Mouse (Mus musculus) lung, postnatal 0 days (tissue): ENCODE results near the gene Mob3c. TPM values are rescaled to one million over a fixed set of nuclear protein-coding genes. Genes with fewer than 3 reads are reported as not detected.
A peak's percentile ranks its signal among the peaks of the same experiment; 100 is the strongest.

Experiments used
- ATAC-seq: fragments of 200-750 bp; cut with Nextera tagmentation; 2 replicates; pipeline ENCODE4 v1.8.0; 2017; ENCODE audit warnings: moderate library complexity
- DNase-seq: peaks from one replicate; pipeline ENCODE4 v3.0.0-alpha.2; 2016; ENCODE audit warnings: low spot score
- H3K27ac ChIP-seq: fragments of 300-500 bp; sonication (generic); 2 replicates; pipeline ENCODE4 v1.5.1; 2014; ENCODE audit warnings: antibody characterized with exemption, mild to moderate bottlenecking, low read length, mixed read lengths
- H3K27me3 ChIP-seq: fragments of 300-500 bp; sonication (generic); replicated peaks from 2 replicates; pipeline ENCODE4 v1.6.1; 2014; ENCODE audit warnings: low read length, mixed read lengths; ENCODE audit not compliant: insufficient read depth
- H3K36me3 ChIP-seq: fragments of 300-500 bp; sonication (generic); 2 replicates; pipeline ENCODE4 v1.6.1; 2014; ENCODE audit warnings: low read length, mixed read lengths; ENCODE audit not compliant: insufficient read depth
- H3K4me1 ChIP-seq: fragments of 300-500 bp; sonication (generic); 2 replicates; pipeline ENCODE4 v1.6.1; 2014; ENCODE audit warnings: antibody characterized with exemption, low read depth, low read length, mixed read lengths; ENCODE audit not compliant: insufficient read depth
- H3K4me2 ChIP-seq: fragments of 300-500 bp; sonication (generic); replicated peaks from 2 replicates; pipeline ENCODE4 v1.6.1; 2014; ENCODE audit warnings: low read depth, mild to moderate bottlenecking, low read length, moderate library complexity, mixed read lengths
- H3K4me3 ChIP-seq: fragments of 300-500 bp; sonication (generic); 2 replicates; pipeline ENCODE4 v1.5.1; 2014; ENCODE audit warnings: low read depth, low read length
- H3K9ac ChIP-seq: fragments of 300-500 bp; sonication (generic); replicated peaks from 2 replicates; pipeline ENCODE4 v1.6.1; 2014; ENCODE audit warnings: low read depth, mild to moderate bottlenecking
- H3K9me3 ChIP-seq: fragments of 300-500 bp; sonication (generic); 2 replicates; pipeline ENCODE4 v1.6.1; 2016; ENCODE audit warnings: low read length, mixed read lengths
- CTCF ChIP-seq: IDR thresholded peaks from 2 replicates; pipeline ENCODE4 v1.5.1; 2016; ENCODE audit warnings: antibody characterized with exemption, mild to moderate bottlenecking
- EP300 ChIP-seq: IDR thresholded peaks from 2 replicates; pipeline ENCODE4 v1.6.1; 2016; ENCODE audit warnings: antibody characterized with exemption, mild to moderate bottlenecking, control low read depth
- WGBS: fragments of 180-500 bp; shearing (Covaris S2); extraction: QIAGEN DNeasy Blood & Tissue Kit; methylation state at CpG from one replicate; pipeline ENCODE4 v1.1.7; 2014; 5-methylcytosine and 5-hydroxymethylcytosine counted together
- polyA plus RNA-seq: library from polyadenylated mRNA; unstranded; fragments of >200 nt; fragmentation: Nextera tagmentation; extraction: Ambion mirVana; gene quantifications from 2 replicates; pipeline ENCODE4 v1.2.1, GENCODE M21; 2015

Gene Mob3c
- polyA plus RNA-seq, 1 experiment from 2014 or later = 14.8 TPM

GRCm38 (mm10) chr4:115785511-115786034 lies 42.3 kb upstream of the Mob3c start:
- TF ChIP-seq EP300 (no peak), CTCF (no peak)
- H3K4me2 ChIP-seq = peak overlapping the region; percentile 82
- DNase-seq = no peak
- no peak for ATAC-seq
- H3K9me3 ChIP-seq = no peaks in the 10 kb centered on the region
- no peak overlapping the region for H3K27ac ChIP-seq
- H3K9ac ChIP-seq = peak overlapping the region; percentile 60; the same call in 1 of the 2 replicates
- WGBS = 34% methylated on average over 7 of the region's 7 CpGs
- peaks cover 14% of the 10 kb centered on the region; the same call in 1 of the 2 replicates for H3K36me3 ChIP-seq
- no peaks in the 10 kb centered on the region for H3K4me1 ChIP-seq
- no peaks in the 10 kb centered on the region for H3K27me3 ChIP-seq
- H3K4me3 ChIP-seq = peak overlapping the region; percentile 76

- Histone ChIP-seq H3K4me3 (no peak overlapping the region), H3K9ac (no peak overlapping the region), H3K9me3 (no peaks in the 10 kb centered on the region), H3K36me3 (peaks cover 30% of the 10 kb centered on the region), H3K4me2 (no peak overlapping the region), H3K4me1 (no peaks in the 10 kb centered on the region), H3K27me3 (no peaks in the 10 kb centered on the region), H3K27ac (no peak overlapping the region)
- DNase-seq = no peak
- WGBS = 85% methylated on average over 3 of the region's 3 CpGs
- TF ChIP-seq EP300 (no peak), CTCF (no peak)
- ATAC-seq = no peak
Observed at GRCm38 (mm10) chr4:115790864-115791263, 37.0 kb upstream of the Mob3c start.

GRCm38 (mm10) chr4:115795360-115795759 lies 32.5 kb upstream of the Mob3c start:
- no peaks in the 10 kb centered on the region for H3K27me3 ChIP-seq
- ATAC-seq = peak; percentile 53
- 57% methylated on average over 3 of the region's 3 CpGs for WGBS
- DNase-seq = peak; percentile 29
- no peaks in the 10 kb centered on the region for H3K4me1 ChIP-seq
- no peak overlapping the region for H3K4me2 ChIP-seq
- TF ChIP-seq EP300 (no peak), CTCF (no peak)
- no peak overlapping the region for H3K4me3 ChIP-seq
- no peak overlapping the region for H3K9ac ChIP-seq
- no peaks in the 10 kb centered on the region for H3K9me3 ChIP-seq
- H3K27ac ChIP-seq = no peak overlapping the region
- peaks cover 40% of the 10 kb centered on the region for H3K36me3 ChIP-seq

DNA sequence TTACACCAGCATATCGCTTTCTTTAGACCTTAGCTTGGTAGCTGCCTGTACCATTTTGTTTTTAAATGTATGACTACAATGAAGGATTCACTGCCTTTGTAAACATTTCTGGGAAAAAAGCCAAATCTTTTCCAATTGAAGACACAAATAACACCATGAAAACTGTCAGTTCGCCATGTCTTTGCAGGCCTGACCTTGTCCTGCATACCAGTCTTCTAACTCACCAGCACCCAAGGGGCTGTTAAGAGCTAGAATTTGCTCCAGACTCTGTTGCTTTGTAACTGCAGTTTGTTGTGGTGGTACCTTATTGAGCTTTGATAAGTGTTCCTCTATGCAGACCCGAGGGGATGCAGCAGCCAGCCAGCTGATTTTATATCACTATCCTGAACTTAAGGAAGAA lies 27.9 kb upstream of the Mob3c start:
- Histone ChIP-seq H3K27ac (no peak overlapping the region), H3K9ac (no peak overlapping the region), H3K27me3 (no peaks in the 10 kb centered on the region), H3K4me1 (no peaks in the 10 kb centered on the region), H3K36me3 (peaks cover 28% of the 10 kb centered on the region), H3K4me3 (no peak overlapping the region), H3K4me2 (no peak overlapping the region), H3K9me3 (no peaks in the 10 kb centered on the region)
- ATAC-seq = no peak
- no peak for DNase-seq
- 58% methylated on average over 3 of the region's 3 CpGs for WGBS
- TF ChIP-seq EP300 = no peak

GRCm38 (mm10) chr4:115812326-115812725 lies 15.6 kb upstream of the Mob3c start:
- Histone ChIP-seq H3K27ac (no peak overlapping the region), H3K9ac (no peak overlapping the region), H3K4me1 (no peaks in the 10 kb centered on the region), H3K9me3 (no peaks in the 10 kb centered on the region), H3K4me2 (no peak overlapping the region), H3K36me3 (no peaks in the 10 kb centered on the region), H3K27me3 (no peaks in the 10 kb centered on the region), H3K4me3 (no peak overlapping the region)
- no peak for DNase-seq
- TF ChIP-seq EP300 (no peak), CTCF (no peak)
- 84% methylated on average over 4 of the region's 4 CpGs for WGBS
- no peak for ATAC-seq

GRCm38 (mm10) chr4:115815606-115816005 lies 12.3 kb upstream of the Mob3c start:
- 92% methylated on average over 5 of the region's 5 CpGs for WGBS
- DNase-seq (no peak), ATAC-seq (no peak)
- TF ChIP-seq CTCF (no peak), EP300 (no peak)
- H3K4me2 ChIP-seq = no peak overlapping the region
- H3K36me3 ChIP-seq = no peaks in the 10 kb centered on the region
- no peaks in the 10 kb centered on the region for H3K4me1 ChIP-seq
- no peak overlapping the region for H3K9ac ChIP-seq
- no peak overlapping the region for H3K27ac ChIP-seq
- H3K27me3 ChIP-seq = no peaks in the 10 kb centered on the region
- H3K9me3 ChIP-seq = no peaks in the 10 kb centered on the region
- no peak overlapping the region for H3K4me3 ChIP-seq

DNA sequence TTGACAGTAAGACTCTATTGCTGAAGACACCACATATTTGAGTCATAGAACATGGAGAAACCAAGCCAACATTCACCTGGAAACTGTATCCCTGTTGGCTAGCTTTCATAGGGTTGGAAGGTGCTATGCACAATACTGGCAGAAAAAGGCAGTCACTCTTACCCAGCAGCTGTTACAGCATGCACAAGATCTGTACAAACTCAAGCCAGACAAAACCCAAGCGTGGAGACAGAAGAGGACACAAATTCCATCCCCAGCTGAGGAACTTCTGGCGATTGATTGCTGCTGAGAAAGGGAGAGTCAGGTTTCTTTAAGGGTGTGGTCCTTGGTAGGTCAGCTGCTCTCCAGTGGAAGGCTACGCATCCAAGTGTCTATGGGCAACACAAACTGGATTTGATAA lies 7.7 kb upstream of the Mob3c start:
- Histone ChIP-seq H3K9ac (no peak overlapping the region), H3K27ac (no peak overlapping the region), H3K4me3 (no peak overlapping the region), H3K4me2 (no peak overlapping the region), H3K4me1 (no peaks in the 10 kb centered on the region), H3K9me3 (no peaks in the 10 kb centered on the region), H3K27me3 (no peaks in the 10 kb centered on the region), H3K36me3 (no peaks in the 10 kb centered on the region)
- TF ChIP-seq EP300 (no peak), CTCF (no peak)
- 74% methylated on average over 3 of the region's 3 CpGs for WGBS
- ATAC-seq = no peak
- DNase-seq = no peak
